Mouse (Mus musculus): ENCODE measurements around the gene Heatr4. TPM values are rescaled to one million over a fixed set of nuclear protein-coding genes. Genes with fewer than 3 reads are reported as not detected.
A peak's percentile ranks its signal among the peaks of the same experiment; 100 is the strongest.
"Not testable (repeated sequence)": the region's sequence is repeated elsewhere in the genome, so short reads cannot be mapped to it uniquely, and the experiment has no call there.

The Heatr4 gene
- polyA plus RNA-seq, 1 experiment from 2014 or later: not detected

- Histone ChIP-seq H3K36me3 (ENCODE audit: insufficient read depth) (peaks cover 7% of the 10 kb centered on the region; the same call in 1 of the 2 replicates), H3K4me1 (ENCODE audit: insufficient read depth) (peaks cover 11% of the 10 kb centered on the region), H3K27me3 (ENCODE audit: insufficient read depth, low read length) (no peaks in the 10 kb centered on the region), H3K27ac (ENCODE audit: low read depth) (no peak overlapping the region), H3K9me3 (ENCODE audit: low read depth, low read length) (no peaks in the 10 kb centered on the region), H3K9ac (peak overlapping the region; percentile 59; the same call in 1 of the 2 replicates), H3K4me2 (peak overlapping the region; percentile 62), H3K4me3 (ENCODE audit: low read depth, low read length) (peak overlapping the region; percentile 47)
- DNase-seq (no peak), ATAC-seq (ENCODE audit: insufficient read depth) (no peak)
- WGBS: 60% methylated on average over 3 of the region's 3 CpGs
- no peak for TF ChIP-seq CTCF (IDR thresholded peaks at IDR 0.05; ENCODE audit: low read depth)
These were observed 25.5 kb upstream of the Heatr4 start for GRCm38 (mm10) chr12:84010201-84010600.

GRCm38 (mm10) chr12:84009171-84009965 lies 24.7 kb upstream of the Heatr4 start, which contains the start of gene Acot1:
Gene Acot1, plus strand, starts transcription at chr12:84009490.
- not testable (repeated sequence) for H3K36me3 ChIP-seq (ENCODE audit: insufficient read depth); H3K27me3 ChIP-seq (ENCODE audit: insufficient read depth, low read length); H3K9me3 ChIP-seq (ENCODE audit: low read depth, low read length)
- under 1% methylated on average over 53 of the region's 70 CpGs for WGBS
- ATAC-seq (ENCODE audit: insufficient read depth) (peak; percentile 98), DNase-seq (peak; percentile 91)
- Histone ChIP-seq H3K4me2 (peak within 1 kb of the TSS; percentile 62), H3K4me3 (ENCODE audit: low read depth, low read length) (peak within 1 kb of the TSS; percentile 47), H3K9ac (peak within 1 kb of the TSS; percentile 59), H3K27ac (ENCODE audit: low read depth) (peak within 1 kb of the TSS; percentile 83), H3K4me1 (ENCODE audit: insufficient read depth) (peaks cover 11% of the 10 kb centered on the region)

GRCm38 (mm10) chr12:84008729-84009128 lies 24.1 kb upstream of the Heatr4 start:
- Histone ChIP-seq H3K9ac (peak overlapping the region; percentile 59), H3K4me1 (ENCODE audit: insufficient read depth) (peaks cover 11% of the 10 kb centered on the region), H3K4me2 (peak overlapping the region; percentile 62), H3K27me3 (ENCODE audit: insufficient read depth, low read length) (no peaks in the 10 kb centered on the region), H3K9me3 (ENCODE audit: low read depth, low read length) (no peaks in the 10 kb centered on the region), H3K36me3 (ENCODE audit: insufficient read depth) (no peaks in the 10 kb centered on the region), H3K27ac (ENCODE audit: low read depth) (peak overlapping the region; percentile 83), H3K4me3 (ENCODE audit: low read depth, low read length) (peak overlapping the region; percentile 47)
- ATAC-seq (ENCODE audit: insufficient read depth): no peak
- no peak for DNase-seq
- no peak for TF ChIP-seq CTCF (IDR thresholded peaks at IDR 0.05; ENCODE audit: low read depth)
- 45% methylated on average over 8 of the region's 8 CpGs for WGBS

DNA sequence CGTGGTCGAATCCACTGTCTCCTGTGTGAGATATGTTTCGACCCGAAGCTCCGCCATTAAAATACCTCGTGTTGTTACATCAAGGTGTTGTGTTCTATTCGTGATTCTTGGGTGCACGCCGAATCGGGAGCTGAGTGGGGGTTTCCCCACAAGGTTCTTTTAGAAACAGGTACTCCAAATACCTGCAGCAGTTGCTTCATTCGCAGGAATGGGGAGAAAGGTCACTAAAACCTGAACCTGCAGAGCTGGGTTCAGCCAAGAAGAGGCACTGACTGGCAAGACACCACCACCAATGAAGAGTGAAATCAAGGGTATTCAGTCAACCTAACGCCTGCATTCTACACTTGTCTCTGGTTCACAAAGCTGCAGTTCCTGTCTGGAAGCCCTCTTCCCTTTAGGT lies 23.6 kb upstream of the Heatr4 start:
- Histone ChIP-seq H3K27me3 (ENCODE audit: insufficient read depth, low read length) (no peaks in the 10 kb centered on the region), H3K9ac (no peak overlapping the region; the same call in 1 of the 2 replicates), H3K9me3 (ENCODE audit: low read depth, low read length) (no peaks in the 10 kb centered on the region), H3K36me3 (ENCODE audit: insufficient read depth) (no peaks in the 10 kb centered on the region), H3K27ac (ENCODE audit: low read depth) (peak overlapping the region; percentile 83; the same call in 1 of the 2 replicates), H3K4me2 (no peak overlapping the region; the same call in 1 of the 2 replicates), H3K4me3 (ENCODE audit: low read depth, low read length) (no peak overlapping the region), H3K4me1 (ENCODE audit: insufficient read depth) (peaks cover 11% of the 10 kb centered on the region)
- TF ChIP-seq CTCF (IDR thresholded peaks at IDR 0.05; ENCODE audit: low read depth): no peak
- 80% methylated on average over 12 of the region's 12 CpGs for WGBS
- no peak for DNase-seq
- ATAC-seq (ENCODE audit: insufficient read depth): no peak

DNA sequence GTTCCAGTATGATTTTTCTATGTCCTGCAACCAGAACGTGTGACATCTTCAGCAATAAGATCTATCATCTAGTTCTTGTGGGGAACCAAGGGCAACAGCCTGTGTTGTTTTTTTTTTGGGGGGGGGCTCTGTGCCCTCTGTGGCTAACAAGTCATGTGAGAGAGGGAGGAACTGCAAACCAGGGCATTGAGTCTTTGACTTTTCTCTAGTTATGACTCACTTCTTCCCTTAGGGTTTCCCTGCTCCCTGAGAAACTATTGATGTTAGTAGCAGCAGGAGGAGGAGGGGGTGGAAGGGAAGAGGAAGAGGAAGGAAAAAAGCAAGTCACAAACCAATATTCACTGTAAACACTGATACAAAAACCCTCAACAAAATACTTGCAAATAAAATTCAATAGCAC lies 19.2 kb upstream of the Heatr4 start:
- WGBS: 75% methylated on average over 1 of the region's 1 CpGs
- 0 out of 2 replicates have a peak, but pooled peaks cover under 1% of the 10 kb centered on the region for H3K4me1 ChIP-seq (ENCODE audit: insufficient read depth)
- no peak overlapping the region for H3K4me2 ChIP-seq
- TF ChIP-seq CTCF (IDR thresholded peaks at IDR 0.05; ENCODE audit: low read depth): no peak
- ATAC-seq (ENCODE audit: insufficient read depth) (no peak), DNase-seq (no peak)
- H3K9me3 ChIP-seq (ENCODE audit: low read depth, low read length): peaks cover 6% of the 10 kb centered on the region; the same call in 1 of the 2 replicates
- no peak overlapping the region for H3K9ac ChIP-seq
- H3K4me3 ChIP-seq (ENCODE audit: low read depth, low read length): no peak overlapping the region
- H3K27me3 ChIP-seq (ENCODE audit: insufficient read depth, low read length): no peaks in the 10 kb centered on the region
- no peak overlapping the region for H3K27ac ChIP-seq (ENCODE audit: low read depth)
- H3K36me3 ChIP-seq (ENCODE audit: insufficient read depth): no peaks in the 10 kb centered on the region

DNA sequence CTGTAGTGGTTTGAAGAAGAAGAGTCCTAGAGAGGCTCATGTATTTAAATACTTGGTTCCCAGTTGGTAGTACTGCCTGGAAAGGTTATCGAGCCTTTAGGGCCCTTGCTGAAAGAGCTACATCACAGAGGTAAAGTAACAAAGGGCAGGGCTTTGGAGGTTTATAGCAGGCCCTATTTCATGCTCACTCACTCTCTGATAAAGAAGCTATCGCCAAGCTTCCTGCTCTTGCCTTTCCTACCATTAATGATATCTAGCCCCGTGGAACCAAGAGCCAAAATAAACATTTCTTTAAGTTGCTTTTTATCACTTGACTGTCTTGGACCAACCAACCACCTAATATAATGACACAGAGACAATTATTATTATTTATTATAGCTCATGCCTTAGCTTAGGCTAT lies 15.8 kb upstream of the Heatr4 start:
- no peak for DNase-seq
- no peak for ATAC-seq (ENCODE audit: insufficient read depth)
- no peaks in the 10 kb centered on the region for H3K36me3 ChIP-seq (ENCODE audit: insufficient read depth)

GRCm38 (mm10) chr12:83999237-83999636 lies 14.6 kb upstream of the Heatr4 start:
- WGBS: 36% methylated on average over 8 of the region's 8 CpGs
- peak; percentile 75 for DNase-seq
- H3K4me3 ChIP-seq (ENCODE audit: low read depth, low read length); H3K9ac ChIP-seq; H3K4me2 ChIP-seq; H3K27me3 ChIP-seq (ENCODE audit: insufficient read depth, low read length); H3K27ac ChIP-seq (ENCODE audit: low read depth); H3K36me3 ChIP-seq (ENCODE audit: insufficient read depth); H3K4me1 ChIP-seq (ENCODE audit: insufficient read depth); H3K9me3 ChIP-seq (ENCODE audit: low read depth, low read length): not testable (repeated sequence)
- peak; percentile 60 for ATAC-seq (ENCODE audit: insufficient read depth)

More for the DNA sequence above, 15.8 kb upstream of the Heatr4 start:
- H3K4me2 ChIP-seq: no peak overlapping the region
- H3K4me1 ChIP-seq (ENCODE audit: insufficient read depth): no peaks in the 10 kb centered on the region
- no peaks in the 10 kb centered on the region for H3K27me3 ChIP-seq (ENCODE audit: insufficient read depth, low read length)
- H3K9me3 ChIP-seq (ENCODE audit: low read depth, low read length): peaks cover 6% of the 10 kb centered on the region; the same call in 1 of the 2 replicates
- no peak overlapping the region for H3K9ac ChIP-seq
- no peak overlapping the region for H3K4me3 ChIP-seq (ENCODE audit: low read depth, low read length)
- TF ChIP-seq CTCF (IDR thresholded peaks at IDR 0.05; ENCODE audit: low read depth): no peak
- 41% methylated on average over 3 of the region's 3 CpGs for WGBS
- no peak overlapping the region for H3K27ac ChIP-seq (ENCODE audit: low read depth)

Measured in lung, embryonic 14.5 days (tissue).